13 mouse cellular contexts compared by ENCODE assay signal in genomic region chr9:99164664-99165226, GRCm38 (mm10). TPM values are rescaled to one million over a fixed set of nuclear protein-coding genes. Genes with fewer than 3 reads are reported as not detected.
DNase-seq lines count a peak whose midpoint lies in the region; ATAC-seq and TF ChIP-seq lines count a peak whose summit lies in the region.
"Had no signal": no experiment of that assay in that cellular context is flagged by ENCODE, and none has a peak within 500 bp of the region (broad histone marks: within the 10 kb centered on the region; RNA-seq: fewer than 3 reads in every experiment).

No protein-coding gene starts in this region.

- no peak for TF ChIP-seq CTCF in lung, postnatal 0 days (IDR thresholded peaks at IDR 0.05)
- no peak for TF ChIP-seq CTCF in bone marrow macrophage, adult 2 months (IDR thresholded peaks at IDR 0.05; ENCODE audit: low read depth, low read length)
- no peak for TF ChIP-seq CTCF in stomach, postnatal 0 days (IDR thresholded peaks at IDR 0.05; ENCODE audit: low read depth)

- no peak overlapping the region for H3K9ac ChIP-seq in heart, embryonic 16.5 days (ENCODE audit: low read length)
- H3K9ac ChIP-seq in heart, embryonic 11.5 days (ENCODE audit: low read depth, low read length), result no peak overlapping the region
- no peak overlapping the region for H3K9ac ChIP-seq in lung, postnatal 0 days (replicated peaks; ENCODE audit: low read depth)
- H3K9ac ChIP-seq in stomach, postnatal 0 days (ENCODE audit: low read length), result no peak overlapping the region
- H3K9ac ChIP-seq: heart, embryonic 13.5 days; intestine, embryonic 15.5 days; liver, embryonic 12.5 days had no signal

- 48% methylated on average over 3 of the region's 3 CpGs for WGBS in heart, embryonic 16.5 days
- whole genome bisulfite sequencing in heart, embryonic 11.5 days (ENCODE audit: insufficient replicate concordance), result 69% methylated on average over 3 of the region's 3 CpGs
- WGBS in lung, postnatal 0 days, result 36% methylated on average over 3 of the region's 3 CpGs
- 55% methylated on average over 3 of the region's 3 CpGs for WGBS in stomach, postnatal 0 days

- H3K4me2 ChIP-seq in heart, embryonic 16.5 days (ENCODE audit: low read depth, low read length), result no peak overlapping the region
- H3K4me2 ChIP-seq in heart, embryonic 11.5 days, result no peak overlapping the region
- no peak overlapping the region for H3K4me2 ChIP-seq in lung, postnatal 0 days (replicated peaks; ENCODE audit: low read depth, low read length)
- H3K4me2 ChIP-seq in stomach, postnatal 0 days (replicated peaks; ENCODE audit: low read depth), result no peak overlapping the region
- H3K4me2 ChIP-seq: heart, embryonic 13.5 days; intestine, embryonic 15.5 days had no signal

- no peaks in the 10 kb centered on the region for H3K9me3 ChIP-seq in heart, embryonic 16.5 days (replicated peaks; ENCODE audit: control insufficient read depth, low read length)
- no peaks in the 10 kb centered on the region for H3K9me3 ChIP-seq in heart, embryonic 11.5 days (replicated peaks; ENCODE audit: control insufficient read depth, low read length)
- no peaks in the 10 kb centered on the region for H3K9me3 ChIP-seq in lung, postnatal 0 days (ENCODE audit: low read length)
- H3K9me3 ChIP-seq in stomach, postnatal 0 days (ENCODE audit: control insufficient read depth, low read length), result no peaks in the 10 kb centered on the region
- H3K9me3 ChIP-seq: heart, embryonic 13.5 days; intestine, embryonic 15.5 days; liver, embryonic 12.5 days had no signal

- no peaks in the 10 kb centered on the region for H3K36me3 ChIP-seq in heart, embryonic 16.5 days (ENCODE audit: control insufficient read depth, insufficient read depth)
- H3K36me3 ChIP-seq in heart, embryonic 11.5 days (ENCODE audit: control insufficient read depth, insufficient read depth, low read length), result no peaks in the 10 kb centered on the region
- H3K36me3 ChIP-seq in lung, postnatal 0 days (ENCODE audit: insufficient read depth, low read length), result no peaks in the 10 kb centered on the region
- H3K36me3 ChIP-seq in stomach, postnatal 0 days (ENCODE audit: control insufficient read depth, insufficient read depth, low read length), result no peaks in the 10 kb centered on the region
- H3K36me3 ChIP-seq: heart, embryonic 13.5 days; intestine, embryonic 15.5 days; liver, embryonic 12.5 days had no signal

- ATAC-seq in heart, embryonic 16.5 days (replicated peaks; ENCODE audit: extremely low read depth, insufficient read depth, low FRiP score), result no peak
- no peak for ATAC-seq in heart, embryonic 11.5 days (replicated peaks; ENCODE audit: insufficient number of reproducible peaks, low FRiP score, low TSS enrichment)
- ATAC-seq in lung, postnatal 0 days, result no peak
- peak; percentile 73 for ATAC-seq in megakaryocyte progenitor cell, adult 5-6 weeks (replicated peaks; ENCODE audit: poor library complexity)
- no peak for ATAC-seq in stomach, postnatal 0 days (ENCODE audit: low FRiP score, low TSS enrichment)
- ATAC-seq: activated CD4-positive, CD25-positive, alpha-beta regulatory T cell, adult 4 months; intestine, embryonic 15.5 days had no signal

- no peaks in the 10 kb centered on the region for H3K27me3 ChIP-seq in heart, embryonic 16.5 days (ENCODE audit: control insufficient read depth, insufficient read depth, low read length)
- no peaks in the 10 kb centered on the region for H3K27me3 ChIP-seq in heart, embryonic 11.5 days (ENCODE audit: control insufficient read depth, insufficient read depth, low read length)
- H3K27me3 ChIP-seq in lung, postnatal 0 days (replicated peaks; ENCODE audit: insufficient read depth, low read length), result no peaks in the 10 kb centered on the region
- H3K27me3 ChIP-seq in stomach, postnatal 0 days (ENCODE audit: control insufficient read depth, insufficient read depth, low read length), result no peaks in the 10 kb centered on the region
- H3K27me3 ChIP-seq: intestine, embryonic 15.5 days had no signal

- H3K4me3 ChIP-seq in heart, embryonic 16.5 days (ENCODE audit: low read length), result no peak overlapping the region
- H3K4me3 ChIP-seq in heart, embryonic 11.5 days (ENCODE audit: low read depth, low read length), result no peak overlapping the region
- H3K4me3 ChIP-seq in lung, postnatal 0 days (ENCODE audit: low read depth, low read length), result no peak overlapping the region
- H3K4me3 ChIP-seq in bone marrow macrophage, adult 2 months (ENCODE audit: insufficient read depth, low read length), result no peak overlapping the region
- no peak overlapping the region for H3K4me3 ChIP-seq in stomach, postnatal 0 days (ENCODE audit: low read depth, low read length)
- H3K4me3 ChIP-seq: heart, embryonic 13.5 days; intestine, embryonic 15.5 days; liver, embryonic 12.5 days had no signal

- DNase-seq in lung, postnatal 36 days, result peak; percentile 46
- no peak for DNase-seq in lung, postnatal 0 days (ENCODE audit: low spot score)
- DNase-seq in stomach, postnatal 0 days (ENCODE audit: low spot score), result no peak
- no peak for DNase-seq in testis, postnatal 14 days (ENCODE audit: low spot score)
- DNase-seq: cerebellum, adult 2 months had no signal

- H3K4me1 ChIP-seq in heart, embryonic 16.5 days (ENCODE audit: control insufficient read depth, insufficient read depth, low read length), result peaks cover 2% of the 10 kb centered on the region; the same call in 1 of the 2 replicates
- 0 out of 2 replicates have a peak, but pooled peaks cover 3% of the 10 kb centered on the region for H3K4me1 ChIP-seq in heart, embryonic 11.5 days (ENCODE audit: control insufficient read depth, insufficient read depth, low read length)
- H3K4me1 ChIP-seq in lung, postnatal 0 days (ENCODE audit: insufficient read depth, low read depth, low read length), result 0 out of 2 replicates have a peak, but pooled peaks cover 2% of the 10 kb centered on the region
- H3K4me1 ChIP-seq in bone marrow macrophage, adult 2 months (ENCODE audit: control insufficient read depth, insufficient read depth, low read length), result peaks cover 49% of the 10 kb centered on the region
- H3K4me1 ChIP-seq in stomach, postnatal 0 days (replicated peaks; ENCODE audit: control insufficient read depth, insufficient read depth), result no peaks in the 10 kb centered on the region
- H3K4me1 ChIP-seq: intestine, embryonic 15.5 days had no signal

- no peak for TF ChIP-seq EP300 in lung, postnatal 0 days (IDR thresholded peaks at IDR 0.05)
- TF ChIP-seq EP300 in stomach, postnatal 0 days (optimal IDR thresholded peaks at IDR 0.05), result no peak

- peak overlapping the region; percentile 43; the same call in 1 of the 2 replicates for H3K27ac ChIP-seq in heart, embryonic 16.5 days (ENCODE audit: low read length)
- H3K27ac ChIP-seq in heart, embryonic 11.5 days (ENCODE audit: low read depth, low read length), result no peak overlapping the region
- no peak overlapping the region for H3K27ac ChIP-seq in lung, postnatal 0 days (ENCODE audit: low read length)
- H3K27ac ChIP-seq in bone marrow macrophage, adult 2 months (ENCODE audit: insufficient read depth, low read depth, low read length), result peak overlapping the region; percentile 74
- no peak overlapping the region for H3K27ac ChIP-seq in stomach, postnatal 0 days (replicated peaks)
- H3K27ac ChIP-seq: heart, embryonic 13.5 days; intestine, embryonic 15.5 days; liver, embryonic 12.5 days had no signal

- no peak for TF ChIP-seq POLR2A in bone marrow macrophage, adult 2 months (IDR thresholded peaks at IDR 0.05; ENCODE audit: borderline replicate concordance, low read depth, low read length)

RNA-seq across cellular contexts. Expression of gene Pik3cb, which starts 24.3 kb away (rescaled TPM):
- 0.98 and 1.5 TPM in 2 replicates for polyA plus RNA-seq in heart, embryonic 16.5 days (2015; fragmentation: Nextera tagmentation; extraction: Ambion mirVana)
- 1.3 and 2.5 TPM in 2 replicates for polyA plus RNA-seq in heart, embryonic 11.5 days (2014; fragmentation: Nextera tagmentation; extraction: Ambion mirVana)
- polyA plus RNA-seq in lung, postnatal 0 days (2015; fragmentation: Nextera tagmentation; extraction: Ambion mirVana), result 4.1 and 4.5 TPM in 2 replicates
- 13.4 and 15.6 TPM in 2 replicates for polyA plus RNA-seq in bone marrow macrophage, adult 2 months (2012; ENCODE audit: insufficient read depth, insufficient read length, missing spikeins)
- total RNA-seq in megakaryocyte progenitor cell, adult 5-6 weeks (2015), result 12.3 and 13.5 TPM in 2 replicates
- total RNA-seq in megakaryocyte progenitor cell, adult 5-6 weeks (2017), result 4.6 and 5.3 TPM in 2 replicates
- 2.6 and 4.0 TPM in 2 replicates for polyA plus RNA-seq in stomach, postnatal 0 days (2015; fragmentation: Nextera tagmentation; extraction: Ambion mirVana)

Comparison
In these comparisons a context has a peak if more than half of its experiments do, and no peak if none do; other contexts are left out.
1. H3K27ac ChIP-seq: peak in heart, embryonic 16.5 days (single experiment) and bone marrow macrophage, adult 2 months (single experiment); none in heart, embryonic 11.5 days (single experiment), lung, postnatal 0 days (single experiment) and stomach, postnatal 0 days (single experiment).